In the genomic region with DNA sequence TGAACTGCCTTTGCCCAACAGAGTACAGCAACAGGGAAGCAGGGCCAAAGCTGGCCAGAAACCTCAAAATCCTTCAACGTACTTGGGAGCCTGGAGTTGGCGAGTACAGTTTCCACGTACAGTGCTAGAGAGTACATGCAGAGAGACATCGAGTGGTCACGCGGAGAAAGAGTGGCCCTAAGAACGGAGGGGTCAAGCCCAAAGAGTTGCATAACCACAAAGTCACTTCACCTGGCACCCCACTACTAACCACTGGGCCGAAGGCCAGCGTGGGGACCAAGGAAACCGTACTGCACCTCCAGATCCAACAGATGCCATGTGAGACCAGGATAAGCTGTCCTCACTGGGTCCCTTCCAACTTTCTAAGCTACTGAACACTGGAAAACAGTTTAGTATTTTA, we compare ENCODE assay signal across 29 mouse cellular contexts. TPM values are rescaled to one million over a fixed set of nuclear protein-coding genes. Genes with fewer than 3 reads are reported as not detected.
DNase-seq lines count a peak whose midpoint lies in the region; ATAC-seq and TF ChIP-seq lines count a peak whose summit lies in the region.
"Had no signal": no experiment of that assay in that cellular context is flagged by ENCODE, and none has a peak within 500 bp of the region (broad histone marks: within the 10 kb centered on the region; RNA-seq: fewer than 3 reads in every experiment).

No protein-coding gene starts in this region.

- H3K4me1 ChIP-seq in liver, adult 2 months (ENCODE audit: control insufficient read depth, insufficient read depth, low read length), result 0 out of 2 replicates have a peak, but pooled peaks cover 2% of the 10 kb centered on the region
- H3K4me1 ChIP-seq in liver, embryonic 11.5 days (replicated peaks; ENCODE audit: control insufficient read depth, insufficient read depth, low read length), result no peaks in the 10 kb centered on the region
- H3K4me1 ChIP-seq: embryonic facial prominence, embryonic 12.5 days; embryonic facial prominence, embryonic 15.5 days had no signal

- H3K4me3 ChIP-seq in liver, adult 2 months (ENCODE audit: insufficient read depth, low read depth, low read length), result no peak overlapping the region
- no peak overlapping the region for H3K4me3 ChIP-seq in liver, embryonic 11.5 days (ENCODE audit: low read depth, low read length)
- H3K4me3 ChIP-seq: embryonic facial prominence, embryonic 12.5 days; embryonic facial prominence, embryonic 15.5 days; forebrain, embryonic 13.5 days; heart, adult 2 months; heart, embryonic 10.5 days; heart, embryonic 13.5 days had no signal

- ATAC-seq in liver, embryonic 11.5 days (replicated peaks; ENCODE audit: low FRiP score), result no peak
- ATAC-seq: activated CD4-positive, CD25-positive, alpha-beta regulatory T cell, adult 4 months; forebrain, embryonic 13.5 days; forebrain, embryonic 16.5 days; hindbrain, postnatal 0 days; inflammation-experienced regulatory T-cells, adult 6 months; intestine, postnatal 0 days had no signal

- no peaks in the 10 kb centered on the region for H3K36me3 ChIP-seq in liver, adult 2 months (ENCODE audit: control insufficient read depth, insufficient read depth, low read length)
- H3K36me3 ChIP-seq in liver, embryonic 11.5 days (ENCODE audit: control insufficient read depth, insufficient read depth, low read length), result no peaks in the 10 kb centered on the region
- H3K36me3 ChIP-seq: embryonic facial prominence, embryonic 12.5 days; embryonic facial prominence, embryonic 15.5 days; heart, embryonic 10.5 days; heart, embryonic 13.5 days had no signal

- TF ChIP-seq POLR2A in liver, adult 2 months (IDR thresholded peaks at IDR 0.05; ENCODE audit: extremely low read depth, insufficient read depth, low read length), result no peak

- DNase-seq in cerebellum, postnatal 10 days, result peak; percentile 42 to 44
- no peak for DNase-seq in cerebellum, adult 9-10 months
- DNase-seq in liver, adult 2 months (ENCODE audit: extremely low read depth, low read depth, low spot score), result peak; percentile 75
- DNase-seq in liver, embryonic 11.5 days (ENCODE audit: low spot score), result no peak
- peak; percentile 41 for DNase-seq in gastrocnemius, postnatal 10 days
- peak; percentile 35 to 46 for DNase-seq in gastrocnemius, postnatal 36 days
- DNase-seq in thymus, postnatal 10 days (ENCODE audit: low spot score in 2 of 2), result no peak
- DNase-seq in frontal cortex, postnatal 36 days (ENCODE audit: low spot score in 2 of 2), result no peak
- DNase-seq: adrenal gland, adult 8-10 months; adrenal gland, postnatal 25 days; cerebellum, adult 11-12 months; cerebellum, adult 8-10 months; cerebellum, postnatal 25 days; heart, adult 2 months; heart, postnatal 14 days; heart, postnatal 4 days had no signal

- 82% methylated on average over 10 of the region's 10 CpGs for WGBS in liver, adult 2 months
- 89% methylated on average over 10 of the region's 10 CpGs for WGBS in liver, embryonic 11.5 days

- H3K27ac ChIP-seq in liver, adult 2 months (replicated peaks; ENCODE audit: insufficient read depth, low read depth, low read length), result no peak overlapping the region
- no peak overlapping the region for H3K27ac ChIP-seq in liver, embryonic 11.5 days (ENCODE audit: low read depth, low read length)
- H3K27ac ChIP-seq: embryonic facial prominence, embryonic 12.5 days; embryonic facial prominence, embryonic 15.5 days; forebrain, embryonic 13.5 days; heart, adult 2 months; heart, embryonic 10.5 days; heart, embryonic 13.5 days; hindbrain, embryonic 14.5 days; hindbrain, postnatal 0 days had no signal

- intact Hi-C loops in gastrocnemius, postnatal 36 days (cut with DNase I), result loop anchor here (5.0 kb wide), 1 partner anchor 87 kb away; no protein-coding TSS in a partner anchor

- no peaks in the 10 kb centered on the region for H3K9me3 ChIP-seq in liver, embryonic 11.5 days (ENCODE audit: control insufficient read depth, low read length)
- H3K9me3 ChIP-seq: embryonic facial prominence, embryonic 12.5 days; embryonic facial prominence, embryonic 15.5 days; forebrain, embryonic 13.5 days; heart, embryonic 10.5 days; heart, embryonic 13.5 days had no signal

- no peak overlapping the region for H3K9ac ChIP-seq in liver, adult 2 months (ENCODE audit: low read depth, low read length)
- H3K9ac ChIP-seq in liver, embryonic 11.5 days (ENCODE audit: low read depth, low read length), result no peak overlapping the region
- H3K9ac ChIP-seq: embryonic facial prominence, embryonic 12.5 days; embryonic facial prominence, embryonic 15.5 days; forebrain, embryonic 13.5 days; heart, embryonic 13.5 days; hindbrain, embryonic 14.5 days had no signal

- TF ChIP-seq CTCF in liver, adult 2 months (IDR thresholded peaks at IDR 0.05; ENCODE audit: low read depth, low read length), result no peak

- no peak overlapping the region for H3K4me2 ChIP-seq in liver, embryonic 11.5 days
- H3K4me2 ChIP-seq: embryonic facial prominence, embryonic 12.5 days; embryonic facial prominence, embryonic 15.5 days; forebrain, embryonic 13.5 days; heart, embryonic 13.5 days; hindbrain, embryonic 14.5 days had no signal

- H3K27me3 ChIP-seq in liver, adult 2 months (ENCODE audit: control insufficient read depth, insufficient read depth, low read length), result no peaks in the 10 kb centered on the region
- H3K27me3 ChIP-seq in liver, embryonic 11.5 days (replicated peaks; ENCODE audit: control insufficient read depth, insufficient read depth, low read length), result no peaks in the 10 kb centered on the region
- H3K27me3 ChIP-seq: embryonic facial prominence, embryonic 12.5 days; embryonic facial prominence, embryonic 15.5 days; forebrain, embryonic 13.5 days had no signal

- no peaks in the 10 kb centered on the region for H3K79me2 ChIP-seq in liver, adult 2 months (ENCODE audit: control insufficient read depth, insufficient read depth, low read length)

RNA-seq across cellular contexts. Expression of gene Ephb1, which starts 56.2 kb away (rescaled TPM):
- total RNA-seq in liver, adult 2 months (2014; rRNA removed), result under 0.01 and 0.07 TPM in 2 replicates
- polyA plus RNA-seq in liver, adult 2 months (2012; rRNA removed), result 0.05 and 0.11 TPM in 2 replicates
- polyA plus RNA-seq in liver, embryonic 11.5 days (2014; fragmentation: Nextera tagmentation; extraction: Ambion mirVana), result 0.69 and 0.70 TPM in 2 replicates
- 1 to 10 TPM; 4.7 to 5.7 TPM for total RNA-seq in gastrocnemius, postnatal 10 days (2021)
- total RNA-seq in gastrocnemius, postnatal 36 days (2021), result 1 to 10 TPM in 1 of 2 experiments, under 1 TPM in 1; 0.59 to 1.4 TPM
- total RNA-seq: common myeloid progenitor, adult 5-6 weeks; granulocyte monocyte progenitor cell, adult 5-6 weeks had no signal
- polyA plus RNA-seq: activated CD4-positive, CD25-positive, alpha-beta regulatory T cell, adult 4 months; inflammation-experienced regulatory T-cells, adult 6 months had no signal

Comparison
In these comparisons a context has a peak if more than half of its experiments do, and no peak if none do; other contexts are left out.
1. DNase-seq: peak in cerebellum, postnatal 10 days (2 of 2), liver, adult 2 months (single experiment), gastrocnemius, postnatal 10 days (single experiment) and gastrocnemius, postnatal 36 days (2 of 2); none in cerebellum, adult 9-10 months (single experiment), liver, embryonic 11.5 days (single experiment), thymus, postnatal 10 days (0 of 2) and frontal cortex, postnatal 36 days (0 of 2).